Mouse (Mus musculus) embryo, embryonic 9.5 days (tissue): ENCODE results near the gene Hepacam.

ENCODE experiments used
- DNase-seq: peaks from one replicate; pipeline ENCODE4 v3.0.0-alpha.2; 2017; ENCODE audit errors: extremely low spot score

Hepacam gene

GRCm38 (mm10) chr9:37367301-37368080, at the start of gene Hepacam:
Gene Hepacam (plus strand): TSS chr9:37367351.
- DNase-seq, result no peak

- DNase-seq, result no peak
Measured at GRCm38 (mm10) chr9:37329456-37329855, 37.7 kb upstream of the Hepacam start.

- DNase-seq, result no peak
Measured at GRCm38 (mm10) chr9:37345406-37345805, 21.7 kb upstream of the Hepacam start.

- DNase-seq, result peak; percentile 46
Measured at GRCm38 (mm10) chr9:37347184-37347987, 19.8 kb upstream of the Hepacam start.

- DNase-seq, result peak; percentile 97
Measured at GRCm38 (mm10) chr9:37347988-37348642, 19.0 kb upstream of the Hepacam start, which contains the start of gene Ccdc15. Gene Ccdc15 (minus strand): TSS chr9:37348432.

GRCm38 (mm10) chr9:37349050-37349449, 18.1 kb upstream of the Hepacam start:
- no peak for DNase-seq

- DNase-seq, result no peak
Measured at GRCm38 (mm10) chr9:37351266-37351665, 15.9 kb upstream of the Hepacam start.

- DNase-seq, result no peak
Measured at GRCm38 (mm10) chr9:37354485-37354884, 12.7 kb upstream of the Hepacam start.

GRCm38 (mm10) chr9:37358713-37359330, 8.3 kb upstream of the Hepacam start:
- DNase-seq, result peak; percentile 15

GRCm38 (mm10) chr9:37359331-37360220, 7.6 kb upstream of the Hepacam start:
- peak; percentile 83 for DNase-seq

- no peak for DNase-seq
Measured at GRCm38 (mm10) chr9:37362084-37362483, 5.1 kb upstream of the Hepacam start.

- DNase-seq, result no peak
Measured at GRCm38 (mm10) chr9:37362881-37363280, 4.3 kb upstream of the Hepacam start.

- no peak for DNase-seq
Measured at GRCm38 (mm10) chr9:37363551-37363950, 3.6 kb upstream of the Hepacam start.

- no peak for DNase-seq
Measured at GRCm38 (mm10) chr9:37364392-37364791, 2.8 kb upstream of the Hepacam start.

GRCm38 (mm10) chr9:37365706-37366105, 1.4 kb upstream of the Hepacam start:
- DNase-seq, result no peak

GRCm38 (mm10) chr9:37368081-37368830, 1.1 kb downstream of the Hepacam start:
- no peak for DNase-seq

- DNase-seq, result no peak
Measured at GRCm38 (mm10) chr9:37368860-37369259, 1.7 kb downstream of the Hepacam start.

GRCm38 (mm10) chr9:37371232-37371801, 4.2 kb downstream of the Hepacam start:
- DNase-seq, result no peak

GRCm38 (mm10) chr9:37375718-37376117, 8.6 kb downstream of the Hepacam start:
- DNase-seq, result no peak

GRCm38 (mm10) chr9:37383161-37383560, 16.0 kb downstream of the Hepacam start:
- no peak for DNase-seq
